Mouse (Mus musculus): Measurements from ENCODE around the gene Fcnb.

DNA sequence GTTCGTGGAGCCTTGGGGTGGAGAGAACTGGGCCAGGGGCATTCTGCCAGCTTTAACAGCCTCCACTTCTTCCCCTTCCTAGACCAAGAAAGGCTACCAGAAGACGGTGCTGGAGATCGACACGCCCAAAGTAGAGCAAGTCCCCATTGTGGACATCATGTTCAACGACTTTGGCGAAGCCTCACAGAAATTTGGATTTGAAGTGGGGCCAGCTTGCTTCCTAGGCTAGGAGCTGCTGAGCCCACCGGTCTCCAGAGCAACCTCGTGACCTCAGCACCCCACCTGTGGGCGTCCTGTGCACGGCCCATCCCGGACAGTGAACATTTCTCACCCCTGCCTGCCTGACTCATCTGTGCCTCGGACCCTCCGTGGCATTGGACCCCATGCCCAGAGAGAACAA, 47.9 kb downstream of the Fcnb start:
- TF ChIP-seq CTCF (IDR thresholded peaks at IDR 0.05) = no peak
- TF ChIP-seq EP300 (IDR thresholded peaks at IDR 0.05; ENCODE audit: insufficient read depth, low read depth, low read length) = no peak

All from heart, adult 2 months (tissue).